Mouse (Mus musculus) liver, embryonic 14.5 days (tissue): ENCODE results near the gene Pkn1.

Source experiments
- CTCF ChIP-seq: IDR thresholded peaks from 2 replicates; pipeline ENCODE4 v1.5.1; 2016; ENCODE audit warnings: antibody characterized with exemption, low read depth, control low read depth
- EP300 ChIP-seq: IDR thresholded peaks from 2 replicates; pipeline ENCODE4 v1.6.1; 2016; ENCODE audit warnings: antibody characterized with exemption, low read depth

GRCm38 (mm10) chr8:83656043-83656442 is 42.9 kb downstream of the Pkn1 start:
- TF ChIP-seq EP300 (no peak), CTCF (no peak)
